Mouse (Mus musculus): ENCODE measurements around the gene Vezt. TPM values are rescaled to one million over a fixed set of nuclear protein-coding genes. Genes with fewer than 3 reads are reported as not detected.

The Vezt gene
- total and polyA plus RNA-seq, 3 experiments = 17.2 to 21.2 (median 18.0) TPM

DNA sequence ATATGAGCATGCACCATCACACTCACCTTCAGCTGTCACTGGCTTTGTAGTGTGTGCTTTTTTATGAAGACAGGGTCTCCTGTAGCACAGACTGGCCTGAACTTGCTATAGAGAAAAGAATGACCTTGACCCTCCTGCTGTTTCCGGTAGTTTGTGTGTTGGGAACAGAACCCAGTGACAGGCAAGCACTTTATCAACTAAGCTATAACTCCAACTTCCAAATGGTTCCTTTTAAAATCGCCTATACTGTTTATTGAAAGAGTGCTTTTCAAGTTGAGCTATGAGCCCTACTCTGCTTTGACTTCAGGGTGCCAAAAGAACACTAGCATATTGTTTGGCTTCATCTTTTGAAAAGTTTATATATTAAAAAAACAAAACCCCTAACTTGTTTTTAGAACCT is 24.6 kb downstream of the Vezt start:
- no peaks in the 10 kb centered on the region for H3K9me3 ChIP-seq (replicated peaks; ENCODE audit: low read length)
- H3K4me1 ChIP-seq (ENCODE audit: control insufficient read depth in 1 of 2, insufficient read depth in 2 of 2) = no peaks in the 10 kb centered on the region
- H3K4me2 ChIP-seq (ENCODE audit: insufficient read depth, low read depth, poor library complexity, severe bottlenecking) = no peak overlapping the region
- no peak for TF ChIP-seq PAX5 (IDR thresholded peaks at IDR 0.05; ENCODE audit: low read length)
- TF ChIP-seq GABPA (IDR thresholded peaks at IDR 0.05; ENCODE audit: insufficient replicate concordance, low read depth, low read length) = no peak
- no peak for TF ChIP-seq ZNF384 (IDR thresholded peaks at IDR 0.05; ENCODE audit: low read depth, low read length)
- no peak for TF ChIP-seq ZKSCAN1 (IDR thresholded peaks at IDR 0.05; ENCODE audit: borderline replicate concordance, low read depth, low read length)
- no peak for TF ChIP-seq TBP (conservative IDR thresholded peaks at IDR 0.05; ENCODE audit: low read depth, low read length)
- TF ChIP-seq NELFE (IDR thresholded peaks at IDR 0.05; ENCODE audit: low read depth, low read length) = no peak
- TF ChIP-seq CHD1 (IDR thresholded peaks at IDR 0.05; ENCODE audit: low read depth, low read length) = no peak
- no peak for TF ChIP-seq CTCF (conservative IDR thresholded peaks at IDR 0.05 in 1 of 2, IDR thresholded peaks at IDR 0.05 in 1 of 2; ENCODE audit: low read depth in 2 of 2, low read length in 2 of 2)
- TF ChIP-seq CHD2 (IDR thresholded peaks at IDR 0.05; ENCODE audit: low read length) = no peak
- TF ChIP-seq POLR2A (IDR thresholded peaks at IDR 0.05; ENCODE audit: low read depth, low read length) = no peak
- TF ChIP-seq USF2 (conservative IDR thresholded peaks at IDR 0.05; ENCODE audit: low read depth, low read length) = no peak
- no peak for TF ChIP-seq POLR2AphosphoS2 (IDR thresholded peaks at IDR 0.05; ENCODE audit: low read depth, low read length)
- no peak for TF ChIP-seq JUN (IDR thresholded peaks at IDR 0.05; ENCODE audit: insufficient read depth, low read depth, low read length)
- TF ChIP-seq SIN3A (IDR thresholded peaks at IDR 0.05; ENCODE audit: low read length) = no peak
- no peak for TF ChIP-seq BHLHE40 (IDR thresholded peaks at IDR 0.05; ENCODE audit: low read depth, low read length)
- no peak for TF ChIP-seq MAFK (IDR thresholded peaks at IDR 0.05; ENCODE audit: insufficient replicate concordance, low read length)
- TF ChIP-seq KAT2A (IDR thresholded peaks at IDR 0.05; ENCODE audit: insufficient replicate concordance, low read length) = no peak
- TF ChIP-seq MAZ (IDR thresholded peaks at IDR 0.05; ENCODE audit: low read depth, low read length) = no peak
- TF ChIP-seq MYC (IDR thresholded peaks at IDR 0.05; ENCODE audit: low read depth, low read length) = no peak
- TF ChIP-seq RCOR1 (conservative IDR thresholded peaks at IDR 0.05; ENCODE audit: low read depth, low read length) = no peak
- H3K27me3 ChIP-seq (replicated peaks) = no peaks in the 10 kb centered on the region
- no peak for DNase-seq (ENCODE audit: extremely low read depth)
- no peak overlapping the region for H3K4me3 ChIP-seq (replicated peaks in 1 of 3; ENCODE audit: low read depth in 2 of 3, low read length in 2 of 3, poor library complexity in 1 of 3)
- H3K27ac ChIP-seq (ENCODE audit: insufficient read depth, low read depth) = no peak overlapping the region
- no peak overlapping the region for H3K9ac ChIP-seq (ENCODE audit: insufficient read depth, low read depth)
- in situ Hi-C loops (cut with MboI; ENCODE audit: low pct_ligation_motif_present, low pct_unique_long_range_greater_than_20kb, low sequenced_read_pairs) = no loop called here
- dilution Hi-C loops (cut with MboI; ENCODE audit: extremely low pct_ligation_motif_present, extremely low pct_unique_long_range_greater_than_20kb, low sequenced_read_pairs) = no loop called here
- H3K79me2 ChIP-seq (replicated peaks; ENCODE audit: control insufficient read depth, extremely low read depth, insufficient read depth, poor library complexity, severe bottlenecking) = peaks cover 5% of the 10 kb centered on the region; the same call in 1 of the 2 replicates
- H3K36me3 ChIP-seq (replicated peaks in 1 of 2; ENCODE audit: control insufficient read depth in 1 of 2, insufficient read depth in 1 of 2, low read length in 1 of 2) = peaks cover 7 to 28% of the 10 kb centered on the region in 2 experiments

DNA sequence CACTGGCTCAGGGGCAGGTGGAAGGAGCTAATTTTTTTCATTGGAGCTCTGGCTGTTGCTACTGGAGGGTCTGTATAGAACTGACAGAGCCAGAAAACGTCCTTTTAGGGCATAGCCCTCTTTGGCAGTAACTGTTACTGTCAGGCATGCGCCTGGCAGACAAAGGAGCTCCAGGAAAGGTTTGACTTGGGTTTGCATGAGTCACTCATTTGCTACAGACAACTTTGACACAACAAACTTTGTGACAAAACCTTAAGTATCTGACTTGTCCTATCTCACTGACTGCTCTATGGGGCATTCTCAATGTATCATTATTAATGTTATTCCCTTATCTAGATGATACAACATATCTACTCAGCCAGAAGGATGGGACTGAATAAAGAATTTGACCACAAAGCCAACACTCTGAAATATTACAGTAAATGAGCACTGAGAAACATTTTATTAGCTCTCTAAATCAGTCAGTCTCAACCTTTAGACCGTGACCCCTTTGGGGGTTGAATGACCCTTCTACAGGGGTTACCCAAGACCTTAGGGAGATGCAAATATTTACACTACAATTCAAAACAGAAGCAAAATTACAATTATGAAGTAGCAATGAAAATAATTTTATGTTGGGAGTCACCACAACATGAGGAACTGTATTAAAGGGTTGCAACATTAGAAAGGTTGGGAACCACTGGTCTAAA is 25.5 kb downstream of the Vezt start:
- peaks cover 9 to 34% of the 10 kb centered on the region in 2 experiments for H3K36me3 ChIP-seq (replicated peaks in 1 of 2; ENCODE audit: control insufficient read depth in 1 of 2, insufficient read depth in 1 of 2, low read length in 1 of 2)
- in situ Hi-C loops (cut with MboI; ENCODE audit: low pct_ligation_motif_present, low pct_unique_long_range_greater_than_20kb, low sequenced_read_pairs) (no loop called here), dilution Hi-C loops (cut with MboI; ENCODE audit: extremely low pct_ligation_motif_present, extremely low pct_unique_long_range_greater_than_20kb, low sequenced_read_pairs) (no loop called here)
- H3K27me3 ChIP-seq (replicated peaks) = no peaks in the 10 kb centered on the region
- no peaks in the 10 kb centered on the region for H3K4me1 ChIP-seq (ENCODE audit: control insufficient read depth in 1 of 2, insufficient read depth in 2 of 2)
- H3K4me3 ChIP-seq (replicated peaks in 1 of 3; ENCODE audit: low read depth in 2 of 3, low read length in 2 of 3, poor library complexity in 1 of 3) = no peak overlapping the region
- DNase-seq (ENCODE audit: extremely low read depth) = no peak
- no peak overlapping the region for H3K4me2 ChIP-seq (ENCODE audit: insufficient read depth, low read depth, poor library complexity, severe bottlenecking)
- no peaks in the 10 kb centered on the region for H3K9me3 ChIP-seq (replicated peaks; ENCODE audit: low read length)
- peaks cover 5% of the 10 kb centered on the region; the same call in 1 of the 2 replicates for H3K79me2 ChIP-seq (replicated peaks; ENCODE audit: control insufficient read depth, extremely low read depth, insufficient read depth, poor library complexity, severe bottlenecking)
- H3K9ac ChIP-seq (ENCODE audit: insufficient read depth, low read depth) = no peak overlapping the region
- TF ChIP-seq USF2 (conservative IDR thresholded peaks at IDR 0.05; ENCODE audit: low read depth, low read length) (no peak), KAT2A (IDR thresholded peaks at IDR 0.05; ENCODE audit: insufficient replicate concordance, low read length) (no peak), SMC3 (IDR thresholded peaks at IDR 0.05; ENCODE audit: low read depth, low read length) (no peak), GABPA (IDR thresholded peaks at IDR 0.05; ENCODE audit: insufficient replicate concordance, low read depth, low read length) (no peak)
- H3K27ac ChIP-seq (ENCODE audit: insufficient read depth, low read depth) = no peak overlapping the region

Data from CH12.LX (cell line).